Mouse (Mus musculus): ENCODE data around the gene Faiml. TPM values are rescaled to one million over a fixed set of nuclear protein-coding genes. Genes with fewer than 3 reads are reported as not detected.
A peak's percentile ranks its signal among the peaks of the same experiment; 100 is the strongest.

Faiml gene
- not detected in 2 replicates for polyA plus RNA-seq (2015; fragmentation: Nextera tagmentation; extraction: Ambion mirVana)

GRCm38 (mm10) chr9:99237139-99237538, at the start of gene Faiml:
TSS of gene Faiml (minus strand) at chr9:99237239.
- Histone ChIP-seq H3K27me3 (ENCODE audit: control insufficient read depth, insufficient read depth, low read depth, low read length) (no peaks in the 10 kb centered on the region), H3K4me2 (ENCODE audit: low read depth, low read length) (no peak within 1 kb of the TSS), H3K9me3 (replicated peaks; ENCODE audit: control insufficient read depth, low read length) (no peaks in the 10 kb centered on the region), H3K9ac (ENCODE audit: low read depth, low read length) (no peak within 1 kb of the TSS), H3K36me3 (ENCODE audit: control insufficient read depth, insufficient read depth) (no peaks in the 10 kb centered on the region), H3K4me3 (ENCODE audit: low read depth, low read length) (no peak within 1 kb of the TSS), H3K27ac (ENCODE audit: low read length) (no peak within 1 kb of the TSS), H3K4me1 (ENCODE audit: control insufficient read depth, low read depth, low read length) (peaks cover 4% of the 10 kb centered on the region)
- no peak for ATAC-seq (ENCODE audit: low read depth)
- 77% methylated on average over 14 of the region's 14 CpGs for WGBS (ENCODE audit: insufficient replicate concordance)

DNA sequence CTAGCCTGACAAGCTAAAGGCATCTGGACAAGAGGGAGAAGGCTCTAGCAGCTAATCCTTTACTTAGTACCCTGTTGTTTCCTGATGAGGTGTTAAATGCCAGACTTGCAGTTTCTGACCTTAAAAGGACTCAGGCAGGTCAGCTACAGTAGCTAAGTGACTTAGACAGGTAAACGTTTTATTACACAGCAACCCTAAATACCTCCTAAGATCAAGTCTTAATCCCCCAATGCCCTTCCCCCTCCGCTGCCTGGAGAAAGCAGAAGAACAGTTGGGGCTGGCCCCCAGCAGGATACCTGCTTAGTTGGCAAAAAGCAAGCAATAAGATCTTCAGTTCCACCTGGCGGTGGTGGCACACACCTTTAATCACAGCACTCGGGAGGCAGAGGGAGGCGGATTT, 21.9 kb upstream of the Faiml start:
- Histone ChIP-seq H3K9me3 (replicated peaks; ENCODE audit: control insufficient read depth, low read length) (no peaks in the 10 kb centered on the region), H3K9ac (ENCODE audit: low read depth, low read length) (no peak overlapping the region), H3K27me3 (ENCODE audit: control insufficient read depth, insufficient read depth, low read depth, low read length) (no peaks in the 10 kb centered on the region), H3K4me3 (ENCODE audit: low read depth, low read length) (no peak overlapping the region), H3K27ac (ENCODE audit: low read length) (no peak overlapping the region), H3K4me2 (ENCODE audit: low read depth, low read length) (no peak overlapping the region), H3K4me1 (ENCODE audit: control insufficient read depth, low read depth, low read length) (peaks cover 13% of the 10 kb centered on the region), H3K36me3 (ENCODE audit: control insufficient read depth, insufficient read depth) (peaks cover 24% of the 10 kb centered on the region)
- no peak for ATAC-seq (ENCODE audit: low read depth)
- 75% methylated on average over 5 of the region's 5 CpGs for whole genome bisulfite sequencing (ENCODE audit: insufficient replicate concordance)

GRCm38 (mm10) chr9:99256821-99257220, 19.8 kb upstream of the Faiml start:
- peak overlapping the region; percentile 73 for H3K27ac ChIP-seq (ENCODE audit: low read length)
- peak; percentile 86 for ATAC-seq (ENCODE audit: low read depth)
- H3K4me2 ChIP-seq (ENCODE audit: low read depth, low read length) = no peak overlapping the region

DNA sequence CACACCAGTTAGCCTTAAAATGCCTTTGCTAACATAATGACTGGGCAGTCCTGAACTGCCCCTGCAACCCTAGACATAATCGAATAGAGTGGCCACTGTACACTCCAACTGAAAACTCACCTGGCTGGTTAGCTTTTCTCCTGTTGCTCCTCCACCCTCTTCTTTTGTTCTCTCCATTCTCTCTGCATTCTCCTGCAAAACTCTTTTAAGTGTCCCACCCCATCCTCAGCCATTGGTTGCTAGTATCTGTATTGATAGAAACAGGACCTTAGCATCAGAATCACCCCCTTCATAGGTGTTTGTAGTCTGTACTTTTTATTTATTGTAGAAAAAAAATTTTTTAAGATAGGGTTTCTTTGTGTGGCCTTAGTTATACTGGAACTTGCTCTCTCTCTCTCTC, 19.2 kb upstream of the Faiml start:
- Histone ChIP-seq H3K27ac (ENCODE audit: low read length) (peak overlapping the region; percentile 65), H3K4me3 (ENCODE audit: low read depth, low read length) (no peak overlapping the region), H3K4me1 (ENCODE audit: control insufficient read depth, low read depth, low read length) (peaks cover 13% of the 10 kb centered on the region), H3K9ac (ENCODE audit: low read depth, low read length) (no peak overlapping the region), H3K27me3 (ENCODE audit: control insufficient read depth, insufficient read depth, low read depth, low read length) (no peaks in the 10 kb centered on the region), H3K9me3 (replicated peaks; ENCODE audit: control insufficient read depth, low read length) (no peaks in the 10 kb centered on the region), H3K36me3 (ENCODE audit: control insufficient read depth, insufficient read depth) (peaks cover 12% of the 10 kb centered on the region), H3K4me2 (ENCODE audit: low read depth, low read length) (no peak overlapping the region)
- 80% methylated on average over 1 of the region's 1 CpGs for WGBS (ENCODE audit: insufficient replicate concordance)
- ATAC-seq (ENCODE audit: low read depth) = 0 out of 2 replicates have a peak, but pooled peaks have one; percentile 18

More at GRCm38 (mm10) chr9:99256821-99257220, 19.8 kb upstream of the Faiml start:
- peaks cover 13% of the 10 kb centered on the region for H3K4me1 ChIP-seq (ENCODE audit: control insufficient read depth, low read depth, low read length)
- H3K9me3 ChIP-seq (replicated peaks; ENCODE audit: control insufficient read depth, low read length) = no peaks in the 10 kb centered on the region
- H3K4me3 ChIP-seq (ENCODE audit: low read depth, low read length) = no peak overlapping the region
- peaks cover 12% of the 10 kb centered on the region for H3K36me3 ChIP-seq (ENCODE audit: control insufficient read depth, insufficient read depth)
- 54% methylated on average over 3 of the region's 3 CpGs for WGBS (ENCODE audit: insufficient replicate concordance)
- H3K9ac ChIP-seq (ENCODE audit: low read depth, low read length) = no peak overlapping the region
- H3K27me3 ChIP-seq (ENCODE audit: control insufficient read depth, insufficient read depth, low read depth, low read length) = no peaks in the 10 kb centered on the region

DNA sequence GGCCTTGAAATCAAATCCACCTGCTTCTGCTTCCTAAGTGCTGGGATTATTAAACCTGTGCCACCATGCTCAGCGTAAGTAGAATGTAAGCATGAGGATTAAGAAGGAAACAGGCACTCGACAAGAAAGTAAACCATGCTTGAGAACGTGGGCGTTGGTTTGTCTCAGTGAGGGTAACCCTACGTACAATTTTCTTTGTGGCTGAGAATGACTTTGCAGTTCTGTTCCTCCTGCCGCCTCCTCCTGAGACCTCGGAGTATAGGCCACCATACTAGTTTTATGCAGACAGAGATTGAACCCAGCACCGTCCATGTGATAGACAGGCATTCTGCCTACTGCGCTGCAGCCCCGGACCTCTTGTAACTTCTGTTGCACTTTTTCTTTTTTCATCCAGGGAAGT, 16.8 kb upstream of the Faiml start:
- Histone ChIP-seq H3K9me3 (replicated peaks; ENCODE audit: control insufficient read depth, low read length) (no peaks in the 10 kb centered on the region), H3K4me2 (ENCODE audit: low read depth, low read length) (no peak overlapping the region), H3K36me3 (ENCODE audit: control insufficient read depth, insufficient read depth) (peaks cover 12% of the 10 kb centered on the region), H3K27me3 (ENCODE audit: control insufficient read depth, insufficient read depth, low read depth, low read length) (no peaks in the 10 kb centered on the region), H3K9ac (ENCODE audit: low read depth, low read length) (no peak overlapping the region), H3K4me1 (ENCODE audit: control insufficient read depth, low read depth, low read length) (peaks cover 16% of the 10 kb centered on the region), H3K27ac (ENCODE audit: low read length) (no peak overlapping the region), H3K4me3 (ENCODE audit: low read depth, low read length) (no peak overlapping the region)
- no peak for ATAC-seq (ENCODE audit: low read depth)
- WGBS (ENCODE audit: insufficient replicate concordance) = 65% methylated on average over 10 of the region's 10 CpGs

DNA sequence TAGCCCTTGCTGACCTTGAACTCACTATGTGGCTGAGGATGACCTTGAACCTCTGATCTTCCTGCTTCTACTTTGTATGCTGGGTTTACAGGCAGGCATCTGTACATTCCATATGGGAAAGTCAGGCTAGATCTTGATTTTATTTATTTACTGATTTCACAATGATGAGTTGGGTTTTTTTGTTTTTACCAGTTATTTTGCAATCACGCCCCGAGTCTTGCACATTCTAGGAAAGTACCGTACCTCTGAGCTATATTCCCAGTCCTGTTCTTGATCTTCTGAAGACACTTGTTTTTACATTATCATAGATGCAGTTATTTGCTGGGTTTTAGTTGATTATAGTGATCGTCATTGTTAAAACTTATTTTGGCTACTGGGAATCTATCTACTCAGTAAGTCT, 11.9 kb upstream of the Faiml start:
- Histone ChIP-seq H3K9ac (ENCODE audit: low read depth, low read length) (no peak overlapping the region), H3K27me3 (ENCODE audit: control insufficient read depth, insufficient read depth, low read depth, low read length) (no peaks in the 10 kb centered on the region), H3K4me1 (ENCODE audit: control insufficient read depth, low read depth, low read length) (peaks cover 31% of the 10 kb centered on the region), H3K9me3 (replicated peaks; ENCODE audit: control insufficient read depth, low read length) (no peaks in the 10 kb centered on the region), H3K4me2 (ENCODE audit: low read depth, low read length) (no peak overlapping the region), H3K27ac (ENCODE audit: low read length) (no peak overlapping the region), H3K36me3 (ENCODE audit: control insufficient read depth, insufficient read depth) (0 out of 2 replicates have a peak, but pooled peaks cover 3% of the 10 kb centered on the region), H3K4me3 (ENCODE audit: low read depth, low read length) (no peak overlapping the region)
- no peak for ATAC-seq (ENCODE audit: low read depth)
- 84% methylated on average over 4 of the region's 4 CpGs for WGBS (ENCODE audit: insufficient replicate concordance)

DNA sequence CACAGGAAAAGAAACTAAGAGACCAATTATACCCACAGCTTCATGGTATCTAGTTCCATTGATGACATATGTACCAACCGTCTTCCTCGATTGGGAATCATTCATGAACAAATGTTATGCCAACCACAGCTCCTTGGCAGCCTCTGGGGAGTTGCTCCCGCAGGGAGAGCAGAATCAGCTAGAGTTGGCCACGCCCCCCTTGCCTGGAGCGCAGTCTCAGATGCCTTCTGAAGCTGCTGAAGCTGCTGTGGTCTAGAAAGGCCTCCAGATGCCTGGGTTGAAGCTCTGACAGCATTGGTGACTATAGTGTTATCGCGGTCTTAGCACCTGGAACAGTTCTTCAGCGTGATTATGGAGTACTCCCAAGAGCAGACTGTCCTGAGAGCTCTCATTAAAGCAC, 11.3 kb upstream of the Faiml start:
- peak; percentile 20; the same call in 1 of the 2 replicates for ATAC-seq (ENCODE audit: low read depth)
- no peak overlapping the region for H3K4me2 ChIP-seq (ENCODE audit: low read depth, low read length)
- 53% methylated on average over 8 of the region's 8 CpGs for WGBS (ENCODE audit: insufficient replicate concordance)
- H3K4me3 ChIP-seq (ENCODE audit: low read depth, low read length) = no peak overlapping the region
- no peak overlapping the region for H3K9ac ChIP-seq (ENCODE audit: low read depth, low read length)
- H3K27me3 ChIP-seq (ENCODE audit: control insufficient read depth, insufficient read depth, low read depth, low read length) = no peaks in the 10 kb centered on the region
- H3K27ac ChIP-seq (ENCODE audit: low read length) = peak overlapping the region; percentile 17; the same call in 1 of the 2 replicates
- peaks cover 32% of the 10 kb centered on the region for H3K4me1 ChIP-seq (ENCODE audit: control insufficient read depth, low read depth, low read length)
- 0 out of 2 replicates have a peak, but pooled peaks cover 3% of the 10 kb centered on the region for H3K36me3 ChIP-seq (ENCODE audit: control insufficient read depth, insufficient read depth)
- H3K9me3 ChIP-seq (replicated peaks; ENCODE audit: control insufficient read depth, low read length) = no peaks in the 10 kb centered on the region

DNA sequence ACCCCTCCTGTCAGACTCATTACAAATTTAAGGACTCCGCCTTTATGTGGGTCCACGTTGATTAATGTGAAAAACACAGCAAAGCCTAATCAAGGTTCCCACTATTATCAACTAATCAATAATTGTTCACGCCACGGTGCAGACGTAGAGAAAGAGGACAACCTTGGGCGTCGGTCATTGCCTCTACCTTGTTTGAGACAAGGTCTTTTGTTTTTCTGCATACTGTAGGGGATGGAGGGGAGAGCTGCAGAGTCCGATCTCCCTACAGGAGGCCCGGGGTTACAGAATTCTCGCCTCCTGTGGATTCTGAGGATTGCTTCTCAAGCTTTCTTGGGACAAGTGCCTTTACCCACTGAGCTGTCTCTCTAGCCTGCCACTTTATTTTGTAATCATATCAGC, 6.9 kb upstream of the Faiml start:
- H3K9me3 ChIP-seq (replicated peaks; ENCODE audit: control insufficient read depth, low read length) = no peaks in the 10 kb centered on the region
- peak overlapping the region; percentile 67 for H3K4me2 ChIP-seq (ENCODE audit: low read depth, low read length)
- no peaks in the 10 kb centered on the region for H3K27me3 ChIP-seq (ENCODE audit: control insufficient read depth, insufficient read depth, low read depth, low read length)
- ATAC-seq (ENCODE audit: low read depth) = no peak
- H3K27ac ChIP-seq (ENCODE audit: low read length) = peak overlapping the region; percentile 97
- WGBS (ENCODE audit: insufficient replicate concordance) = under 1% methylated on average over 10 of the region's 10 CpGs
- peak overlapping the region; percentile 80 for H3K9ac ChIP-seq (ENCODE audit: low read depth, low read length)
- 0 out of 2 replicates have a peak, but pooled peaks cover 3% of the 10 kb centered on the region for H3K36me3 ChIP-seq (ENCODE audit: control insufficient read depth, insufficient read depth)
- peaks cover 39% of the 10 kb centered on the region for H3K4me1 ChIP-seq (ENCODE audit: control insufficient read depth, low read depth, low read length)
- H3K4me3 ChIP-seq (ENCODE audit: low read depth, low read length) = peak overlapping the region; percentile 88

- Histone ChIP-seq H3K27me3 (ENCODE audit: control insufficient read depth, insufficient read depth, low read depth, low read length) (no peaks in the 10 kb centered on the region), H3K4me1 (ENCODE audit: control insufficient read depth, low read depth, low read length) (peaks cover 33% of the 10 kb centered on the region), H3K4me3 (ENCODE audit: low read depth, low read length) (peak within 1 kb of the TSS; percentile 88), H3K9ac (ENCODE audit: low read depth, low read length) (peak within 1 kb of the TSS; percentile 80), H3K9me3 (replicated peaks; ENCODE audit: control insufficient read depth, low read length) (no peaks in the 10 kb centered on the region), H3K4me2 (ENCODE audit: low read depth, low read length) (peak within 1 kb of the TSS; percentile 67), H3K27ac (ENCODE audit: low read length) (peak within 1 kb of the TSS; percentile 97), H3K36me3 (ENCODE audit: control insufficient read depth, insufficient read depth) (0 out of 2 replicates have a peak, but pooled peaks cover 3% of the 10 kb centered on the region)
- peak; percentile 91 for ATAC-seq (ENCODE audit: low read depth)
- under 1% methylated on average over 66 of the region's 66 CpGs for WGBS (ENCODE audit: insufficient replicate concordance)
Observed at GRCm38 (mm10) chr9:99243190-99243894, 6.3 kb upstream of the Faiml start, which contains the start of gene Cep70. TSS of gene Cep70 (plus strand) at chr9:99243367.
